Mouse (Mus musculus): ENCODE data around the gene Col27a1. TPM values are rescaled to one million over a fixed set of nuclear protein-coding genes. Genes with fewer than 3 reads are reported as not detected.
A peak's percentile ranks its signal among the peaks of the same experiment; 100 is the strongest.

Col27a1 gene
- polyA plus RNA-seq, 1 experiment from 2014 or later, result 2.1 TPM

DNA sequence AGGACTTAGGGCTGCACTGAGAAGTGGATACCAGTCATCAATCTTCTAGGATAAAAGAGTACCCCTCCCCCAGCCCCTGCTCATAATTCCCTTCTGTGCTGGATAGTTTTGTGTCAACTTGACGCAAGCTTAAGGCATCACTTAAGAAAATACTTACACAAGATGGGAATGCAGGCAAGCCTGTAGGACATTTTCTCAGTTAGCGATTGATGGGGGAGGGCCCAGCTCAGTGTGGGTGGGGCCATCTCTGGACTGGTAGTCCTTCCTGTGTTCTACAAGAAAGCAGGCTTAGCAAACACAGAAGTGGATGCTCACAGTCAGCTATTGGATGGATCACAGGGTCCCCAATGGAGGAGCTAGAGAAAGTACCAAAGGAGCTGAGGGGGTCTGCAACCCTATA lies 19.4 kb upstream of the Col27a1 start:
- H3K27ac ChIP-seq (ENCODE audit: low read length), result no peak overlapping the region
- H3K4me1 ChIP-seq (ENCODE audit: control insufficient read depth, low read depth, low read length), result no peaks in the 10 kb centered on the region
- H3K4me2 ChIP-seq (ENCODE audit: low read depth, low read length), result no peak overlapping the region
- H3K4me3 ChIP-seq (ENCODE audit: low read depth, low read length), result no peak overlapping the region
- no peaks in the 10 kb centered on the region for H3K36me3 ChIP-seq (ENCODE audit: control insufficient read depth, insufficient read depth)
- no peaks in the 10 kb centered on the region for H3K27me3 ChIP-seq (ENCODE audit: control insufficient read depth, insufficient read depth, low read depth, low read length)
- 68% methylated on average over 2 of the region's 2 CpGs for WGBS (ENCODE audit: insufficient replicate concordance)
- no peak overlapping the region for H3K9ac ChIP-seq (ENCODE audit: low read depth, low read length)
- H3K9me3 ChIP-seq (replicated peaks; ENCODE audit: control insufficient read depth, low read length), result no peaks in the 10 kb centered on the region
- no peak for ATAC-seq (ENCODE audit: low read depth)

- H3K4me3 ChIP-seq (ENCODE audit: low read depth, low read length), result no peak overlapping the region
- H3K27me3 ChIP-seq (ENCODE audit: control insufficient read depth, insufficient read depth, low read depth, low read length), result no peaks in the 10 kb centered on the region
- no peaks in the 10 kb centered on the region for H3K9me3 ChIP-seq (replicated peaks; ENCODE audit: control insufficient read depth, low read length)
- WGBS (ENCODE audit: insufficient replicate concordance), result 66% methylated on average over 5 of the region's 5 CpGs
- no peaks in the 10 kb centered on the region for H3K36me3 ChIP-seq (ENCODE audit: control insufficient read depth, insufficient read depth)
- no peak overlapping the region for H3K4me2 ChIP-seq (ENCODE audit: low read depth, low read length)
- H3K9ac ChIP-seq (ENCODE audit: low read depth, low read length), result no peak overlapping the region
- no peaks in the 10 kb centered on the region for H3K4me1 ChIP-seq (ENCODE audit: control insufficient read depth, low read depth, low read length)
- ATAC-seq (ENCODE audit: low read depth), result no peak
- H3K27ac ChIP-seq (ENCODE audit: low read length), result no peak overlapping the region
These were observed 14.4 kb upstream of the Col27a1 start for GRCm38 (mm10) chr4:63199366-63199765.

GRCm38 (mm10) chr4:63203874-63204273 lies 9.9 kb upstream of the Col27a1 start:
- no peak for ATAC-seq (ENCODE audit: low read depth)
- Histone ChIP-seq H3K9me3 (replicated peaks; ENCODE audit: control insufficient read depth, low read length) (no peaks in the 10 kb centered on the region), H3K27ac (ENCODE audit: low read length) (no peak overlapping the region), H3K27me3 (ENCODE audit: control insufficient read depth, insufficient read depth, low read depth, low read length) (no peaks in the 10 kb centered on the region), H3K36me3 (ENCODE audit: control insufficient read depth, insufficient read depth) (no peaks in the 10 kb centered on the region), H3K4me1 (ENCODE audit: control insufficient read depth, low read depth, low read length) (no peaks in the 10 kb centered on the region), H3K4me3 (ENCODE audit: low read depth, low read length) (no peak overlapping the region), H3K9ac (ENCODE audit: low read depth, low read length) (no peak overlapping the region), H3K4me2 (ENCODE audit: low read depth, low read length) (no peak overlapping the region)
- WGBS (ENCODE audit: insufficient replicate concordance), result 65% methylated on average over 7 of the region's 7 CpGs

GRCm38 (mm10) chr4:63205583-63205982 lies 8.2 kb upstream of the Col27a1 start:
- Histone ChIP-seq H3K27me3 (ENCODE audit: control insufficient read depth, insufficient read depth, low read depth, low read length) (no peaks in the 10 kb centered on the region), H3K27ac (ENCODE audit: low read length) (no peak overlapping the region), H3K36me3 (ENCODE audit: control insufficient read depth, insufficient read depth) (no peaks in the 10 kb centered on the region), H3K9ac (ENCODE audit: low read depth, low read length) (no peak overlapping the region), H3K4me1 (ENCODE audit: control insufficient read depth, low read depth, low read length) (no peaks in the 10 kb centered on the region), H3K9me3 (replicated peaks; ENCODE audit: control insufficient read depth, low read length) (no peaks in the 10 kb centered on the region), H3K4me2 (ENCODE audit: low read depth, low read length) (no peak overlapping the region), H3K4me3 (ENCODE audit: low read depth, low read length) (no peak overlapping the region)
- 37% methylated on average over 7 of the region's 7 CpGs for WGBS (ENCODE audit: insufficient replicate concordance)
- ATAC-seq (ENCODE audit: low read depth), result no peak

DNA sequence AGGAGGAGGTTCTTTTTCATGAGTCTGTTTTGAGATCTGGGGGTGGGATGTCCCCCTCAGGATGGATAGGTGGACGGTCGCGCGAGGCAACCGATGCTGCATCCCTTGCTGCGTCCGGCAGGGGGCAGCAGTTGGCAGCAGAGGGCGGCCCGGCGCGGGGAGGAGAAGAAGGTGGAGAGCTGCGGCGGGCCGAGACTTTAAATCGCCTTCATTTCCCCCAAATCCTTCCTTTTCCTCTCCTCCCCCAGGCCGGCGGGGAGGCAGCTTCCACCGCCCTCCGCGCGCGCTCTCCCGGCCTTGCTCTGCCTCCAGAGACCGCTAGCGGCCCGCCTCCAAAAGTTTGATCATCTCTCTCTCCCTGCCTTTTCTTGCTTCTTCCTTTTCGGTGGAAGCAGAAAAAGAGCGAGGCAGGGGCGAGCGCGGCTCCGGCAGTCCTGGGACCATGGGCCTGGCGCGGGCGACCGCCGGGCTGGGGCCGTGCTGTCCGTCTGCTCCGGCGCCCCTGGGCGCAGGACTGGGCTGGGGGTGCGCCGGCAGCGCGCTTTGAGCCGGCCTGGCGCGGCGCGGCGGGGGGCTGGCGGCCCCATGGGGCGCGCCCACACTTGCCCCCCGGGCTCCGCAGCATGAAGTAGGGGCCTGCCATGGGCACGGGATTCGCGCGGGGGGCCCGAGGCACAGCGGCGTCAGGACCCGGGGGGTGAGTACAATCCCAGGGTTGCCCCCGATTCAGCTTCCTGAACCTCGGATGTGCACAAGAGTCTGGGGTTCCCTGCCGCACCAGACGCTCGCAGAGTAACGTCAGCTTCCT lies 1.6 kb downstream of the Col27a1 start:
- under 1% methylated on average over 67 of the region's 71 CpGs for WGBS (ENCODE audit: insufficient replicate concordance)
- peak overlapping the region; percentile 65 for H3K4me3 ChIP-seq (ENCODE audit: low read depth, low read length)
- H3K27me3 ChIP-seq (ENCODE audit: control insufficient read depth, insufficient read depth, low read depth, low read length), result peaks cover 37% of the 10 kb centered on the region
- no peaks in the 10 kb centered on the region; the same call in 1 of the 2 replicates for H3K4me1 ChIP-seq (ENCODE audit: control insufficient read depth, low read depth, low read length)
- peak overlapping the region; percentile 67 for H3K4me2 ChIP-seq (ENCODE audit: low read depth, low read length)
- no peak overlapping the region; the same call in 1 of the 2 replicates for H3K27ac ChIP-seq (ENCODE audit: low read length)
- peak overlapping the region; percentile 54 for H3K9ac ChIP-seq (ENCODE audit: low read depth, low read length)
- H3K36me3 ChIP-seq (ENCODE audit: control insufficient read depth, insufficient read depth), result no peaks in the 10 kb centered on the region
- peak; percentile 30; the same call in 1 of the 2 replicates for ATAC-seq (ENCODE audit: low read depth)
- no peaks in the 10 kb centered on the region for H3K9me3 ChIP-seq (replicated peaks; ENCODE audit: control insufficient read depth, low read length)

- Histone ChIP-seq H3K36me3 (ENCODE audit: control insufficient read depth, insufficient read depth) (no peaks in the 10 kb centered on the region), H3K9me3 (replicated peaks; ENCODE audit: control insufficient read depth, low read length) (no peaks in the 10 kb centered on the region), H3K27ac (ENCODE audit: low read length) (no peak overlapping the region; the same call in 1 of the 2 replicates), H3K4me2 (ENCODE audit: low read depth, low read length) (peak overlapping the region; percentile 67), H3K27me3 (ENCODE audit: control insufficient read depth, insufficient read depth, low read depth, low read length) (peaks cover 37% of the 10 kb centered on the region), H3K9ac (ENCODE audit: low read depth, low read length) (peak overlapping the region; percentile 54), H3K4me1 (ENCODE audit: control insufficient read depth, low read depth, low read length) (no peaks in the 10 kb centered on the region; the same call in 1 of the 2 replicates), H3K4me3 (ENCODE audit: low read depth, low read length) (peak overlapping the region; percentile 65)
- peak; percentile 42; the same call in 1 of the 2 replicates for ATAC-seq (ENCODE audit: low read depth)
- WGBS (ENCODE audit: insufficient replicate concordance), result 4% methylated on average over 23 of the region's 24 CpGs
These were observed 2.3 kb downstream of the Col27a1 start for GRCm38 (mm10) chr4:63215993-63216531.

DNA sequence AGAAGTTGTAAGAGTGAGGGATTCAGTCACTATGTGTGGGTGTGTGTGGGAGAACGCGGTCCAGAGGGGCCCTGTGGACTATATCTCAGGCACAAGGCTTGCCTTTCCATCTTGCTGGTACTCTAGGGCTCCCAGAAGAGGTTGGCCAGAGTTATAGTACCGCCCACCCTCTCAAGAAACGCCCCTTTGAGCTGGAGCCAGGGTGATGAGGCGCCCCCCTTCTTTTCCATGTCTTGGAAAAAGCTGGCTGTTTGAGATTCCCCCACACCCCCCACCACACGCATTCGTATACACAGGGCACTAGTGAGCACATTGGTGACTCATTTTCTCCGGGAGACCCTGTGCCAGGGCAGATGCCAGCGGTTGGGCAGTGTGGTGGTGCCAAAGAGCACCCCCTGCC lies 2.8 kb downstream of the Col27a1 start:
- Histone ChIP-seq H3K4me2 (ENCODE audit: low read depth, low read length) (peak overlapping the region; percentile 67), H3K27me3 (ENCODE audit: control insufficient read depth, insufficient read depth, low read depth, low read length) (peaks cover 37% of the 10 kb centered on the region), H3K27ac (ENCODE audit: low read length) (no peak overlapping the region), H3K4me1 (ENCODE audit: control insufficient read depth, low read depth, low read length) (no peaks in the 10 kb centered on the region; the same call in 1 of the 2 replicates), H3K9ac (ENCODE audit: low read depth, low read length) (peak overlapping the region; percentile 31; the same call in 1 of the 2 replicates), H3K36me3 (ENCODE audit: control insufficient read depth, insufficient read depth) (no peaks in the 10 kb centered on the region), H3K9me3 (replicated peaks; ENCODE audit: control insufficient read depth, low read length) (no peaks in the 10 kb centered on the region), H3K4me3 (ENCODE audit: low read depth, low read length) (peak overlapping the region; percentile 65)
- no peak for ATAC-seq (ENCODE audit: low read depth)
- WGBS (ENCODE audit: insufficient replicate concordance), result 28% methylated on average over 9 of the region's 9 CpGs

- WGBS (ENCODE audit: insufficient replicate concordance), result 45% methylated on average over 6 of the region's 6 CpGs
- Histone ChIP-seq H3K27me3 (ENCODE audit: control insufficient read depth, insufficient read depth, low read depth, low read length) (peaks cover 37% of the 10 kb centered on the region), H3K4me2 (ENCODE audit: low read depth, low read length) (no peak overlapping the region), H3K4me3 (ENCODE audit: low read depth, low read length) (no peak overlapping the region), H3K27ac (ENCODE audit: low read length) (no peak overlapping the region), H3K36me3 (ENCODE audit: control insufficient read depth, insufficient read depth) (no peaks in the 10 kb centered on the region), H3K9me3 (replicated peaks; ENCODE audit: control insufficient read depth, low read length) (no peaks in the 10 kb centered on the region), H3K9ac (ENCODE audit: low read depth, low read length) (no peak overlapping the region), H3K4me1 (ENCODE audit: control insufficient read depth, low read depth, low read length) (no peaks in the 10 kb centered on the region; the same call in 1 of the 2 replicates)
- ATAC-seq (ENCODE audit: low read depth), result no peak
These were observed 3.7 kb downstream of the Col27a1 start for GRCm38 (mm10) chr4:63217513-63217912.

DNA sequence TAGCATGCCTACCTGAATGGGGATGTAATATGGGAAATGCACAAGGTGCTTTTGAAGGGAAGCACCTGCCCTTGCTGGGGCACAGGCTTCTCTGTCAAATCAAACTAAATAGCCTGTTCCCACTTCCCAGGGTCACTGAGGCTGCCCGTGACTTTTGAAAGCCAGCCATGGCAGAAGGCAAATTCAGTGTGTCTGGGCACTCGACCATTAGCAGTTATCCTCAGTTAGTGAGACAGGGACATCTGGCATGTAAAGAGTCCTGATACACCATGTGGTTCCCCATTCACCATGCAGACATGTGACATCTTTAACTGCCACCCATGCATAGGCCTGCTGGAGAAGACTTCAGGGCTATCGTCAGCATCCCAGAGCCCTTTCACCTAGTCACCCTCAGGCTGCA lies 5.3 kb downstream of the Col27a1 start:
- Histone ChIP-seq H3K27ac (ENCODE audit: low read length) (no peak overlapping the region), H3K36me3 (ENCODE audit: control insufficient read depth, insufficient read depth) (no peaks in the 10 kb centered on the region), H3K4me2 (ENCODE audit: low read depth, low read length) (no peak overlapping the region), H3K27me3 (ENCODE audit: control insufficient read depth, insufficient read depth, low read depth, low read length) (peaks cover 27% of the 10 kb centered on the region), H3K9me3 (replicated peaks; ENCODE audit: control insufficient read depth, low read length) (no peaks in the 10 kb centered on the region), H3K4me1 (ENCODE audit: control insufficient read depth, low read depth, low read length) (no peaks in the 10 kb centered on the region; the same call in 1 of the 2 replicates), H3K9ac (ENCODE audit: low read depth, low read length) (no peak overlapping the region), H3K4me3 (ENCODE audit: low read depth, low read length) (no peak overlapping the region)
- WGBS (ENCODE audit: insufficient replicate concordance), result 68% methylated on average over 3 of the region's 3 CpGs
- ATAC-seq (ENCODE audit: low read depth), result no peak

Measured in liver, embryonic 16.5 days (tissue).